Mouse (Mus musculus): ENCODE measurements at regions not wholly inside any gene's neighbourhood (a gene's known extent, or its start where the extent isn't known, plus 50 kb on each side); places are given as distances from the start of the nearest gene placed in this dataset.

DNA sequence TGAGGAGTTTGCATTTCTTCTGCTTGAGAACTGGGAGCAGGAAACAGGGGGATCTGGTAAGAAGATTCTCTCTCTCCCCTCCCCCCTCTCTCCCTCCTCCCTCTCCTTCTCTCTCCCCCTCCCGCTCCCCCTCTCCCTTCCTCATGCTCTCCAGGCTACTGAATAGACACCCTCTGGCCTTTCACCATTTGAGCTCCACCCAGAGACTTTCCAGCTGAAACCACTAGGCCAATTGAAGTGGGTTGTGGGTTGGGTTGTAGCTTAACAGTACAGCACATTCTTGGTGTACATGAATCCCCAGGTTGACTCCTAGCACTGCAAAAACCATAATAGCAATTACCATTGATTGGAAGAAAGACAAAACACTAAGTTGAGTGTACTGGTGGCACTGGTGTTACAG lies 185.0 kb upstream of the Marcks start:
- intact Hi-C loops (cut with DNase I): loop anchor here (5.0 kb wide), 1 partner anchor 74 kb away; no protein-coding TSS in a partner anchor
- no peaks in the 10 kb centered on the region for H3K27me3 ChIP-seq (ENCODE audit: control insufficient read depth, insufficient read depth, low read length)
- H3K36me3 ChIP-seq (ENCODE audit: control insufficient read depth, insufficient read depth, low read length): no peaks in the 10 kb centered on the region
- WGBS: 61% methylated on average over 1 of the region's 1 CpGs
- H3K27ac ChIP-seq: no peak overlapping the region
- no peak for DNase-seq
- TF ChIP-seq POLR2A (IDR thresholded peaks at IDR 0.05; ENCODE audit: insufficient read depth, low read depth, low read length) (no peak), EP300 (IDR thresholded peaks at IDR 0.05; ENCODE audit: insufficient read depth, low read depth, low read length) (no peak), CTCF (IDR thresholded peaks at IDR 0.05) (no peak)
- no peak overlapping the region for H3K4me3 ChIP-seq
- H3K9ac ChIP-seq (ENCODE audit: low read depth, low read length): no peak overlapping the region
- no peaks in the 10 kb centered on the region for H3K79me2 ChIP-seq (replicated peaks; ENCODE audit: control insufficient read depth, insufficient read depth, low read length)
- no peaks in the 10 kb centered on the region for H3K4me1 ChIP-seq (ENCODE audit: control insufficient read depth, insufficient read depth, low read length)

DNA sequence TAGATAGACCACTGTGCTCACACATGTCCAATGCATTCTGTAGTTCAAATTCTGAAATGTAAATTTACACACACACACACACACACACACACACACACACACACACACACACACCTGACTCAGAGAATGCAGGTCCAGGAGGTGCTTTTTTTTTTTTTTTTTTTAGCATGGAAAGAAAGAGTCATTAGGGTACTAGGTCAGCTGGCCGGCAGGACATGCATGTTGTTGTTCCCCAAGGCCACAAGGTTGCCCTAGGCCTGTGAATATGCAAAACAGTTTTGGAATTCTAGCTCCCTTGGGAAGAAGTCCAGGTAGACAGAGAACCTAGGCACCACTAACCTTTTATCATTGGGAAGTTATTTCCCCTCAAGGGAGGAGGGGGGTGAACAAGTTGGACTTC lies 184.1 kb upstream of the Marcks start:
- no peak overlapping the region for H3K4me3 ChIP-seq
- H3K27me3 ChIP-seq (ENCODE audit: control insufficient read depth, insufficient read depth, low read length): no peaks in the 10 kb centered on the region
- no peaks in the 10 kb centered on the region for H3K79me2 ChIP-seq (replicated peaks; ENCODE audit: control insufficient read depth, insufficient read depth, low read length)
- TF ChIP-seq POLR2A (IDR thresholded peaks at IDR 0.05; ENCODE audit: insufficient read depth, low read depth, low read length) (no peak), CTCF (IDR thresholded peaks at IDR 0.05) (no peak), EP300 (IDR thresholded peaks at IDR 0.05; ENCODE audit: insufficient read depth, low read depth, low read length) (no peak)
- H3K4me1 ChIP-seq (ENCODE audit: control insufficient read depth, insufficient read depth, low read length): no peaks in the 10 kb centered on the region
- DNase-seq: no peak
- 48% methylated on average over 1 of the region's 1 CpGs for WGBS
- intact Hi-C loops (cut with DNase I): loop anchor here (5.0 kb wide), 1 partner anchor 74 kb away; no protein-coding TSS in a partner anchor
- H3K9ac ChIP-seq (ENCODE audit: low read depth, low read length): no peak overlapping the region
- no peak overlapping the region for H3K27ac ChIP-seq
- no peaks in the 10 kb centered on the region for H3K36me3 ChIP-seq (ENCODE audit: control insufficient read depth, insufficient read depth, low read length)

DNA sequence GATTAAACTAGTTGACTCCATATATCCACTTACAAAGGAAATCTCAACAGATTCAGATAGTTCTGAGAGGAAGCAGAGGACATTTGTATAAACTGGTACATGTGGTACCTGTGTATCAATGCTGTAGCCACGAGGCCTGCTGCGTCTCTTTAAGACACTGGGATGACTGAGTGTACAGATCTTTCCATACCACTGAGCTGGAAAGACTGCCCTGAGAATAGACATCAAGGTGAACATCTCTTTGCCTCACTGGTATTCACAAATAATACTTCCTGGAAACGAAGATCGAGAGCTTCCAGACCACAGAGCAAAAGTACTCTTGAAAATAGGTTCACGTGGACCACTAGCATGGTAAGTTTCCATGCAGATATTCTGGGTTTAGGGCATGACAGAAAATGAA lies 183.6 kb upstream of the Marcks start:
- H3K4me1 ChIP-seq (ENCODE audit: control insufficient read depth, insufficient read depth, low read length): no peaks in the 10 kb centered on the region
- H3K4me3 ChIP-seq: no peak overlapping the region
- intact Hi-C loops (cut with DNase I): loop anchor here (5.0 kb wide), 1 partner anchor 75 kb away; no protein-coding TSS in a partner anchor
- WGBS: 93% methylated on average over 5 of the region's 5 CpGs
- H3K79me2 ChIP-seq (replicated peaks; ENCODE audit: control insufficient read depth, insufficient read depth, low read length): no peaks in the 10 kb centered on the region
- H3K9ac ChIP-seq (ENCODE audit: low read depth, low read length): no peak overlapping the region
- no peak for TF ChIP-seq EP300 (IDR thresholded peaks at IDR 0.05; ENCODE audit: insufficient read depth, low read depth, low read length)
- no peak for TF ChIP-seq CTCF (IDR thresholded peaks at IDR 0.05)
- TF ChIP-seq POLR2A (IDR thresholded peaks at IDR 0.05; ENCODE audit: insufficient read depth, low read depth, low read length): no peak
- no peak for DNase-seq
- no peaks in the 10 kb centered on the region for H3K36me3 ChIP-seq (ENCODE audit: control insufficient read depth, insufficient read depth, low read length)
- no peaks in the 10 kb centered on the region for H3K27me3 ChIP-seq (ENCODE audit: control insufficient read depth, insufficient read depth, low read length)
- no peak overlapping the region for H3K27ac ChIP-seq

DNA sequence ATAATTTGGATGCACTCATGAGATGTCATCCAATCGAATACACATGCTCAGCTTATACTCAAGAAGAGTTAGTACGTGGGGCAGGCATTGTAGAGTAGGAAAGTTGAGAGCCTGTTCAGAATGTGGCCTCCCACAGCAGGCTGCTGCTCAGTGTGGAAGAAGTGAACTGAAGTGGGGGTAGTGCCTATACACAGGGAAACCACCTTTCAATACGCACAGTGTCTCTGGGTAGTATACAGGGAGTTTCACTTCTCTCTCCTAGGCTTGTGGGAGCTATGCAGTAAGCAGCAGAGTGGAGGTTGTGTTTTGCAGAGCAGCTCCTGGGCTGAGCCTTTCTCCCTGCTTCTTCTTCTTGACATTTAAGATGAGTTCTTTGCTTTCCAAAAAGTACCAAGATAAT lies 182.5 kb upstream of the Marcks start:
- WGBS: 84% methylated on average over 3 of the region's 3 CpGs
- H3K79me2 ChIP-seq (replicated peaks; ENCODE audit: control insufficient read depth, insufficient read depth, low read length): no peaks in the 10 kb centered on the region
- H3K27ac ChIP-seq: no peak overlapping the region
- no peak overlapping the region for H3K4me3 ChIP-seq
- TF ChIP-seq POLR2A (IDR thresholded peaks at IDR 0.05; ENCODE audit: insufficient read depth, low read depth, low read length) (no peak), EP300 (IDR thresholded peaks at IDR 0.05; ENCODE audit: insufficient read depth, low read depth, low read length) (no peak), CTCF (IDR thresholded peaks at IDR 0.05) (no peak)
- DNase-seq: peak in 1 of 2 experiments; percentile 17
- H3K4me1 ChIP-seq (ENCODE audit: control insufficient read depth, insufficient read depth, low read length): no peaks in the 10 kb centered on the region
- intact Hi-C loops (cut with DNase I): loop anchor here (5.0 kb wide), 1 partner anchor 76 kb away; no protein-coding TSS in a partner anchor
- H3K36me3 ChIP-seq (ENCODE audit: control insufficient read depth, insufficient read depth, low read length): no peaks in the 10 kb centered on the region
- H3K27me3 ChIP-seq (ENCODE audit: control insufficient read depth, insufficient read depth, low read length): no peaks in the 10 kb centered on the region
- H3K9ac ChIP-seq (ENCODE audit: low read depth, low read length): no peak overlapping the region

DNA sequence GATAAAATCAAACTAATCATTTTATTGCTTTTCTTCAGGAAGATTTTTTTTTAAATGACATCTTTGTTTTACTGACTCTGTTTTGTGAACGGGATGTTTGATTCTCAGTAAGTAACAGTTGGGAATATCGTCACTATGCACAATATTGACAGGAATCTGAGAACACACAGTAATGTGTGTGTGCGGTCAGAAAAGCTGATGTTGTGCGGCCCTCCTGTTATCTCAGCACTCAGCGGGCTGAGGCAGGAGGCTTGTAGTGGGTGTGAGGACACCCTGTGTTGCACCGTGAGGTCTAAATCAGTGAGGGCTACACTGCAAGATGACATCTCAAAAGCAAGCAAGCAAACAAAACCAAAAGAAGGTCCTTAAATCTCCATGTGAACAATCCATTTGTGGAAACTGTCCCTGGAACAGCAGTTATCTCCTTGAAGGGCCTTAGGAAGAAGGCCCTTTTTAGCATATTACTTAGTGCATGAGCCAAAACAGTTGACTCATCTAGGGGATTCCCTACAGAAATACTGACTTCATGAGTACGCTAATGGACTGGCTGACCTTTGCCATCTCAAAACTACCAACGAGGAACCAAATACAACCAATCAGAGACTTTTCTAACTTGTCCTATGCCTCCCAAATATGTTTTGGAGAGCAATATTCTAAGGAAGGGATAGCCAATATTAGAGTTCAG lies 181.2 kb upstream of the Marcks start:
- H3K4me1 ChIP-seq (ENCODE audit: control insufficient read depth, insufficient read depth, low read length): no peaks in the 10 kb centered on the region
- H3K79me2 ChIP-seq (replicated peaks; ENCODE audit: control insufficient read depth, insufficient read depth, low read length): no peaks in the 10 kb centered on the region
- H3K9ac ChIP-seq (ENCODE audit: low read depth, low read length): no peak overlapping the region
- intact Hi-C loops (cut with DNase I): loop anchor here (5.0 kb wide), 1 partner anchor 77 kb away; no protein-coding TSS in a partner anchor
- no peak overlapping the region for H3K4me3 ChIP-seq
- H3K36me3 ChIP-seq (ENCODE audit: control insufficient read depth, insufficient read depth, low read length): no peaks in the 10 kb centered on the region
- H3K27ac ChIP-seq: no peak overlapping the region
- no peak for DNase-seq
- 81% methylated on average over 8 of the region's 8 CpGs for WGBS
- TF ChIP-seq POLR2A (IDR thresholded peaks at IDR 0.05; ENCODE audit: insufficient read depth, low read depth, low read length) (no peak), CTCF (IDR thresholded peaks at IDR 0.05) (no peak)
- H3K27me3 ChIP-seq (ENCODE audit: control insufficient read depth, insufficient read depth, low read length): no peaks in the 10 kb centered on the region

DNA sequence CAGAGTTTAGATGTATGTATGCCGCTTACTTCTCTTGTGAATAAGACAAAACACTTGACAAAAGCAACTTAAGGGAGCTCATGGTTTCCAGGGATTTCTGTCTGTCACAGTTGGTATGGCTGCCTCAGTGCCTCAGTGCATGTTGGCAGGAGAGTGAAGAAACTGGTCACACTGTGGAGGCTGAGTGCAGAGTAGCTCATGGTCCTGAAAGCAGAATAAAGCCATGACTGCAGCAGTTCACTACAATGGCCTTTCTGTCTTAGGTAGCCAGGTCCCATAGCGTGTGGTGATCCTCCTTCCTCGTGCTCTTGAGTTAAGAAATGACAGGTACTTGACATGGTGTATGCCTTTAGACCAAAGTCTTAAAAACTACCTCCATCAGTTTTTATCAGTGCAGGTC lies 178.0 kb upstream of the Marcks start:
- no peak for DNase-seq
- WGBS: 93% methylated on average over 3 of the region's 3 CpGs
- TF ChIP-seq EP300 (IDR thresholded peaks at IDR 0.05; ENCODE audit: insufficient read depth, low read depth, low read length): no peak
- TF ChIP-seq POLR2A (IDR thresholded peaks at IDR 0.05; ENCODE audit: insufficient read depth, low read depth, low read length): no peak
- TF ChIP-seq CTCF (IDR thresholded peaks at IDR 0.05): no peak

More for the DNA sequence above, 178.0 kb upstream of the Marcks start:
- intact Hi-C loops (cut with DNase I): no loop called here
- no peaks in the 10 kb centered on the region for H3K79me2 ChIP-seq (replicated peaks; ENCODE audit: control insufficient read depth, insufficient read depth, low read length)
- H3K27me3 ChIP-seq (ENCODE audit: control insufficient read depth, insufficient read depth, low read length): no peaks in the 10 kb centered on the region
- no peak overlapping the region for H3K9ac ChIP-seq (ENCODE audit: low read depth, low read length)
- H3K27ac ChIP-seq: no peak overlapping the region
- no peaks in the 10 kb centered on the region for H3K36me3 ChIP-seq (ENCODE audit: control insufficient read depth, insufficient read depth, low read length)
- no peak overlapping the region for H3K4me3 ChIP-seq
- no peaks in the 10 kb centered on the region for H3K4me1 ChIP-seq (ENCODE audit: control insufficient read depth, insufficient read depth, low read length)
